Mouse (Mus musculus) cerebellum, adult 9-11 months (tissue): ENCODE data around the gene Cnih2.
A peak's percentile ranks its signal among the peaks of the same experiment; 100 is the strongest.

Experiments
- DNase-seq: peaks from one replicate; pipeline ENCODE4 v3.0.0; 2022

The Cnih2 gene

DNA sequence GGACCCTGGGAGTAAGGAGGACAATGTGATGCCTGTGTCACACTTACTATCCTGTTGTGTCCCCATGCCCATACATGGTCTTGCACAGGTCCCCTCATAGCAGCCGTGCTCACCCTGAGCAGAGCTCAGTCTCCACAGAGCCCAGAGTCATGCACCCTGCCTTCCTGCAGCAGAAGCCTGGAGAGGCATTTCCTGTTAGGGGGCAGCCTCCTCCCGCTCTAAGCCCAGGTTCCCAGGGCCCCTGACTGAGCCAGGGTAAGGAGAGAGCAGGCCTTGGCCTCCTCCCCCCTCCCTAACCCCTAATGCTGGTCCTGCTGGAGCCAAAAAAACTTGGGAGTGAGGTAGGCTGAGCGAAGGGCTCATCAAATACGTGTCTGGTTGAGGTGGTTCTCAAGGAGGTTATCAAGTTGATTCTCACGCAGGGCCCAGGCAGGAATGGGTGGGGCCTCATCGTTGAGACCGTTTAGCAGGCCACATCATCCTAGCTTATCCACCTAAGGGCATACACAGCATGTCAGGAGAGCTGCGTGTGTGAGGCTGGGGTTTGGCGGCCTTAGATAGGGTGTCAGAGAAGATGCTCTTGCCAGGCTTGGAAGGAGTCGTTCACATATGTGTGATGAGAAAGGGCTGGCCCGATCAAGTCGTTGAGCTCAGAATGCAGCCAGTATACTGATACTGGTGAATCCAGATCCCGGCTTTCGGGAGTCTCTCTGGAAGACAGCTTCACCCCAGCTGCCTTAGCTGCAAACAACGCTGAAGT lies 31.1 kb downstream of the Cnih2 start:
- peak; percentile 28 for DNase-seq

- no peak for DNase-seq
Measured at GRCm38 (mm10) chr19:5065104-5065503, 33.2 kb downstream of the Cnih2 start.

DNA sequence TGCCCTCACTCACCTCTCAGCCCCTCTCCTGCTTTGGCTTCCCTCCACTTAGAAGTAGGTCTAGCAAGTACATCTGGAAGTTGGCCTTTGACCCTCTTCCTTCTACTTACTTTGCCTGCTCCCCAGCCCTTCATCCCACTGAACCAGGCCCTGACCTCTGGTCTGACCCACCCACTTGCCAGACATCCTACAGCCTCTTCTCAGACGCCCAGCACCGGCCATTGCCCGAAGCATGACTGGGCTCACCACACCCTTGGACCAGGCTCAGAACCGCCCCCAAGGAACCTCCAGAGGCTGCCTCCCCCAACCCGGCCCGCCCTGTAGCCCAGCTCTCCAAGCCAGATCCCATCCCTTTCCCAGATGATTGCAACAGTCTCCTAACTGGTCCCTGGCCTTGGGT lies 35.9 kb downstream of the Cnih2 start:
- DNase-seq: no peak

GRCm38 (mm10) chr19:5062041-5062440 lies 36.3 kb downstream of the Cnih2 start:
- DNase-seq: no peak

DNA sequence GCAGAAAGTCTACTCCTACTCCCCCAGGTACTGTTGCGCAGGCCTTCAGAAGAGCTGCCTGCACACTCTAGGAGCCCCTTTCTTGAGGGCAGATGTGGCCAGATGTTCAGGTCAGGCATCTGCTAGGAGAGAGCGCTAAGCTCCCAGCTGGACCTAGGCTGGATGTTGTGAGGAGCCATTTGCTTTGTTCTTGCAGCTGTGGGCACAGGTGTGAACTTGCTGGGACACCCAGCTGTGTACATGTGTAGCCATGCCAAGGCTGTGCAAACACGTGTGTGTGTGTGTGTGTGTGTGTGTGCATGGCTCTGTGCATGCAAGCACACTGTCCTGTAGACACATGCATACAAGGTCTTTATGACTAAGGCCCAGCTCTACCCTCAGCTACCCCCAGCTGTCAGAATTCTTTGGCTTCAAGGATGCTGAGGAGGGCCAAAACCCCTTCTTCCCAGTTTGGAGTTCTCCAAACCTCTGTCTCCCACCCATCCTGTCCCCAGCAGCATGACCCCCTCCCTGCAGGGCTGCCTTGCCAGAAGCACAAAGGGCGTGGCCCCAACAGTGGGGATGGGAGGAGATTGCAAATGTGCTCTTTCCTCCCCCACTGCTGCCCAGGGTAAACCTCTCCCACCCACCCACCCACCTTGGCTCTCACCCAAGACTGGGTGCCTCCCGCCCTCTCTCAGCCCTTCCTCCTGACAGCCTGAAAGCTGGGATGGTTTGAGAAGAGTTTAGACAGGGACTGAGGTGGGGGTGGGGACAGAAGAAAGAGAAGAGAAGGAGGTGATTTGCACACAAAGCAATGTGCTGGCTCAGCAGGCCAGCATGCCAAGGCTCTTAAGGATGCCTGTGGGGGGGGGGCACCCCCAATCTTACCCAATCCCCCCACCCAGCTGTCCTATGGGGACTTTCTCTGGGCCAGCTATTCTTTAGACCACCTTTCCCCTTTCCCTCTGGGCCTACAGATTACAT lies 37.7 kb downstream of the Cnih2 start:
- no peak for DNase-seq

GRCm38 (mm10) chr19:5058801-5059771 lies 39.2 kb downstream of the Cnih2 start:
- DNase-seq: no peak

DNA sequence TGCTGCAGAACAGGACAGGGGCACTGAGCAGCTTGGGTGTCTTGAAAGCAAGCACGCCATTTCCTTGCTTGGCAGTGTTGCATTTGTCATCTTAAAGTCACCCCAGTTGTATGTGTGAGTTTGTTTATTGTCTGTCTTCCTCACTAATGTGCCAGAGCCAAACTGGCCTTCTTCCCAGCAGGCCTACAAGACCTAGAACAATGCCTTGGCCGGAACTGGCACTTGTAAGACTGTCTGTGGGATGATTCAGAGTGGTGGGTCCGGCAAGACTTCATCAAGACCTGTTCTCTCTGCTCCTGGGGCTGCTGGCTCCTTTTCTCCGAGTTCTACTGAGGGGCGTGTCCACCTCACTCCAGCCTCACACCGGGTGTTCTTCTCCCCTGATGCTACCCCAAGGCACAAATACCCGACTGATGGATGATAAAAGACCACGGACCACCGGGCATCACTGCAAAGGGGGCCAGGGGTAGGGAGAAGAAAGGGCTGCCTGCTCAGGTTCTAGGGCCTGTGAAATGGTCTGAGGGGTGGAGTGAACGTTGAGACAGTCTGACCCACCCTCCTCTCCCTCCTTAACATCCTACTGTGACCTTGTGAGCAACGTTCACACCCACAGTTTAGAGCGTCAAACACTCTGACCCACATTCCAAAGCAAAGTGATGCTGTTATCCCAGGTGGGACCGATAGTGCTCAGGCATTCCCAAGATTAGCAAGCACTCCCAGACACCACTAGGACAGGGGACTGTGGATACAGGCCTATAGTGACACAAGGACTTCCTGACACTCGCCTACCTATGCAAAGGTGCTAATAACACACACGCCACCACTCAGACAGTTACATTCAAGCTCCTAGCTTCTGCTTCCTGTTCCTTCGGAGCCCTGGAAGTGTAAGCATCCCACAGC lies 40.2 kb downstream of the Cnih2 start:
- DNase-seq: no peak

DNA sequence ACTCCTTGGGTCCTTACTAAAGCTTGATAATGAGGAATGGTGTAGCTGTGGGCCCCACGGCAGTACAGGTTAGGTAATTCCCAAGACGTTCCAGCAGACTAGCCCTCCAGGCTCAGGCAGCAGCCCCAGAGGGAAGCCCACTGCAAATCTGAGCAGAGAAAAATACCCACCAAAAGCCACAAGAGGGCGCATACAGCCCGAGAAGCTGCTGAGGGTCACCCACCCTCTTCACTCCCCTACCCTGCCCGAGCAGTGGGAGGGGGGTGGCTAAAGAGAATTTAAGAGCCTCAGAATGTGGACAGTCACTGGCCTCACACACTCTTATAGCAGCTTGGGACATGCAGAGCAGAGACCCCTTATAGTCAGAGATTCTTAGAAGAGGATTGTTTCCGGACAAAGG lies 42.1 kb downstream of the Cnih2 start:
- DNase-seq: no peak

DNA sequence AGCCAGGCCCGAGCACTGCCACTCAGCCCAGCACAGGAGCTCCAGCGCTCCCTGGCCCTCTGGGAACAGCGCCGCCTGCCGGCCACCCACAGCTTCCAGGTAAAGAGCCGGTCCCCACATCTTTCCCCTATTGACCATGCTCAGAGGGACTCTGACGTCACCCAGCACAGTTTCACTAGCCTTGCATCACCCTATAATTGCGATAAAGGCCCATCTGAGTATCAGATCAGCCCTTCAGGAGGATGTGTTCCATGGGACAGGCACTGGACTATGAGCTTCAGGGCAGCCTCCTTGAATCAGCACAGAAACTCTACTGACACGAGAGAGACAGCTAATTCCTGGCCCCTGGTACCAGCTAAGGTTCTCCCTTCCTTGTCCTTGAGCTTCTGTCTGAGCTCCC lies 44.4 kb downstream of the Cnih2 start:
- peak; percentile 80 for DNase-seq

DNA sequence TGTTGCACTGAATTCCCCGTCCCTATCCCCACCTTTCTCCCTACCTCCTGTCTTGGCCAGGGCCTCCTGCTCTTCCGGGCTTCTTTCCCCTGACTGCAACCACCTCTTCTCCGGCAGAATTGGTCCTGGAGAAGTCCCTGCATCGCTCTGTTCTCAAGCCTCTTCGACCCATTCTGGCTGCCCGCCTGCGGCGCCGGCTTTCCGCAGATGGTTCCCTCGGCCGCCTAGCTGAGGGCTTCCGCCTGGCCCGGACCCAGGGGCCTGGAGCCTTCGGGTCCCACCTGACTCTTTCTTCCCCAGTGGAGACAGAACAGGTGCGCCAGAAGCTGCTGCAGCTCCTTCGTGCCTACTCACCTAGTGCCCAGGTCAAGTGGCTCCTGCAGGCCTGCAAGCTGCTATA lies 45.5 kb downstream of the Cnih2 start:
- peak; percentile 84 for DNase-seq

DNA sequence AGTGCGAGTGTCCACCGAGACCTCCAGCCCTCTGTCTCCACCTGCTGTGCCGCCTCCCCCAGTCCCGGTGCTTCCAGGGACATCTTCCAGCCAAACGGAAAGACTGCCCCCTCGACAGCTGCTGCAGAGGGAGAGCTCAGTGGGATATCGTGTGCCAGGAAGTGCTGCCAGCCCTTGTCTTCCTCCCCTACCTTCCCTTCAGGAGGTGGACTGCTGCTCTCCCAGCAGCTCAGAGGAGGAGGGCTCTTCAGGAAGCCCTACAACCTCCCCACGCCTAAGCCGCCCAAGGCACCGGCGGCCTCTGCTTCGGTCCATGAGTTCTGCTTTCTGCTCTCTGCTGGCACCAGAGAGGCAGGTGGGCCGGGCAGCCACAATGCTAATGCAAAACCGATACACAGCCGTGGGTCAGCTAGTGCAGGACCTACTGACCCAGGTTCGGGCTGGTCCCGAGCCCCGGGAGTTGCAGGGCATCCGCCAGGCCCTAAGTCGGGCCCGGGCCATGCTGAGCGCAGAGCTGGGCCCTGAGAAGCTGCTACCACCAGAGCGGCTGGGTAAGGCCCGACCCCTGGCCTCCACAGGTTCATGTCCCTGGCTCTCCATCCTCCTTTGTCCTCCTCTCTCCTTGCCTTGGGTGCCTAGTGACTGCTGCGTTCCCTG lies 46.0 kb downstream of the Cnih2 start:
- peak; percentile 79 for DNase-seq

DNA sequence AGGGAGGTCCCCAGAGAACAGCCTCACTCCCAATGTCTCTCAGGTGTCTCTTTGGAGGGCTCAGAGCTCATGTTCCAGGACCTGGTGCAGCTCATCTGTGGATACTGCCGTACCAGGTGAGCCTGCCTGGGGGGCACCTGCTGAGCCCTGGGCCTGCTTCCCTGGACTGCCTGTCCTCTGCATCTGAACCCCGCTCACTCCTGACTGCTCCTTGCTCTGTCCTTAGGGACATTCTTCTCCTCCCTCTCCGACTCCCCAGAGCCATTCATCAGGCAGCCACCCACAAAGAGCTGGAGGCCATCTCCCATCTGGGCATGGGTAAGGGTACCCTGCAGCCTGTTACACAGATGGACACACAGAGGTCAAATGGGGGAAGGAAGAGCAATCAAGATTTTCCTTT lies 46.8 kb downstream of the Cnih2 start:
- DNase-seq: peak; percentile 52

- DNase-seq: peak; percentile 55
Measured at GRCm38 (mm10) chr19:5051031-5051430, 47.3 kb downstream of the Cnih2 start.

GRCm38 (mm10) chr19:5050047-5050905 lies 48.0 kb downstream of the Cnih2 start, which contains the start of gene Rin1:
Gene Rin1 (plus strand): TSS chr19:5050481.
- peak; percentile 72 for DNase-seq

DNA sequence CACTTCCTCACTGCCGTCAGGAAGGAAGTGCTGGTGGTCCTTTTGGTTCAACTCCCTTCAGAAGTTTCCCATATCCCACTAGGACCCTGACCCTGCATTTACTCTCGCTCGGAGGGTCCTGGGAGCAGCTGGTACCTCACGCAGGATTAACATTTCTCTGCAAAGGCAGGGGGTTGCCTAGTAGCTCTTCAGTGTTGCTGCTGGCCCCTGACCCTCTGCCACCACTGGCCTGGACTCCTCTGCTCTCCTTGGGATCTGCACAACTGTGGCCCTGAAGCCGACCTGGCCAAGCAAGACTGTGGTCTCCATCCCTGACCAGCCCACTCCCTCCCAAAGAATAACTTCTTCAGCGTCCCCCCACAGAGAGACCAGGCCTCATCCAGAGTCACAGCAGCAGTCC lies 49.0 kb downstream of the Cnih2 start:
- DNase-seq: peak; percentile 48

- DNase-seq: peak; percentile 56
Measured at GRCm38 (mm10) chr19:5048138-5049056, 49.9 kb downstream of the Cnih2 start.

- DNase-seq: no peak
Measured at GRCm38 (mm10) chr19:5045531-5045930, 52.8 kb downstream of the Cnih2 start.
